Mouse (Mus musculus) c-Kit-positive CD71-positive TER-119-positive erythroid progenitor cells, embryonic 14.5 days (primary cell): ENCODE measurements around the gene Cdh22.

Experiments used
- DNase-seq: peaks from one replicate; pipeline ENCODE4 v3.0.0-alpha.2; 2013; ENCODE audit warnings: low spot score

Gene Cdh22

GRCm38 (mm10) chr2:165234613-165235291, at the start of gene Cdh22:
Cdh22 (minus strand) TSS chr2:165234853.
- no peak for DNase-seq

GRCm38 (mm10) chr2:165284377-165284776, 49.7 kb upstream of the Cdh22 start:
- DNase-seq, result no peak

GRCm38 (mm10) chr2:165283644-165284043, 49.0 kb upstream of the Cdh22 start:
- no peak for DNase-seq

- DNase-seq, result no peak
These were observed 47.2 kb upstream of the Cdh22 start for GRCm38 (mm10) chr2:165281779-165282311.

GRCm38 (mm10) chr2:165279351-165279750, 44.7 kb upstream of the Cdh22 start:
- DNase-seq, result no peak

GRCm38 (mm10) chr2:165277188-165277740, 42.6 kb upstream of the Cdh22 start:
- no peak for DNase-seq

GRCm38 (mm10) chr2:165275824-165276223, 41.2 kb upstream of the Cdh22 start:
- no peak for DNase-seq

GRCm38 (mm10) chr2:165275124-165275640, 40.5 kb upstream of the Cdh22 start:
- no peak for DNase-seq

- DNase-seq, result no peak
These were observed 38.9 kb upstream of the Cdh22 start for GRCm38 (mm10) chr2:165273589-165273988.

GRCm38 (mm10) chr2:165271326-165271725, 36.7 kb upstream of the Cdh22 start:
- DNase-seq, result no peak

GRCm38 (mm10) chr2:165270858-165271257, 36.2 kb upstream of the Cdh22 start:
- no peak for DNase-seq

GRCm38 (mm10) chr2:165266739-165267138, 32.1 kb upstream of the Cdh22 start:
- no peak for DNase-seq

- no peak for DNase-seq
These were observed 29.2 kb upstream of the Cdh22 start for GRCm38 (mm10) chr2:165263861-165264260.

- DNase-seq, result no peak
These were observed 27.8 kb upstream of the Cdh22 start for GRCm38 (mm10) chr2:165262274-165262990.

GRCm38 (mm10) chr2:165259859-165260258, 25.2 kb upstream of the Cdh22 start:
- DNase-seq, result no peak

- DNase-seq, result no peak
These were observed 23.7 kb upstream of the Cdh22 start for GRCm38 (mm10) chr2:165258321-165258720.

GRCm38 (mm10) chr2:165257151-165257834, 22.6 kb upstream of the Cdh22 start:
- no peak for DNase-seq

- DNase-seq, result no peak
These were observed 21.6 kb upstream of the Cdh22 start for GRCm38 (mm10) chr2:165256213-165256612.

- no peak for DNase-seq
These were observed 19.2 kb upstream of the Cdh22 start for GRCm38 (mm10) chr2:165253867-165254266.

- no peak for DNase-seq
These were observed 18.6 kb upstream of the Cdh22 start for GRCm38 (mm10) chr2:165253269-165253668.

- DNase-seq, result no peak
These were observed 18.1 kb upstream of the Cdh22 start for GRCm38 (mm10) chr2:165252801-165253200.

- DNase-seq, result no peak
These were observed 17.7 kb upstream of the Cdh22 start for GRCm38 (mm10) chr2:165252381-165252780.
